Mouse (Mus musculus): ENCODE results near the gene Skida1. TPM values are rescaled to one million over a fixed set of nuclear protein-coding genes. Genes with fewer than 3 reads are reported as not detected.
A peak's percentile ranks its signal among the peaks of the same experiment; 100 is the strongest.

The Skida1 gene
- polyA plus RNA-seq, 1 experiment from 2014 or later, result 9.4 TPM

GRCm38 (mm10) chr2:18046186-18046585 lies 2.7 kb downstream of the Skida1 start:
- 2% methylated on average over 4 of the region's 4 CpGs for WGBS
- Histone ChIP-seq H3K9me3 (ENCODE audit: control insufficient read depth, low read length) (no peaks in the 10 kb centered on the region), H3K4me1 (ENCODE audit: control insufficient read depth, insufficient read depth, low read length) (peaks cover 44% of the 10 kb centered on the region), H3K9ac (replicated peaks; ENCODE audit: low read length) (peak overlapping the region; percentile 100), H3K4me3 (replicated peaks; ENCODE audit: low read depth, low read length) (peak overlapping the region; percentile 95), H3K36me3 (ENCODE audit: control insufficient read depth, insufficient read depth, low read length) (no peaks in the 10 kb centered on the region), H3K27ac (replicated peaks; ENCODE audit: low read depth, low read length) (peak overlapping the region; percentile 100), H3K4me2 (ENCODE audit: low read length) (peak overlapping the region; percentile 95), H3K27me3 (ENCODE audit: control insufficient read depth, insufficient read depth, low read length) (no peaks in the 10 kb centered on the region)
- no peak for ATAC-seq (ENCODE audit: low FRiP score, low TSS enrichment)
- DNase-seq, result no peak

- DNase-seq (peak; percentile 63), ATAC-seq (ENCODE audit: low FRiP score, low TSS enrichment) (no peak)
- no peaks in the 10 kb centered on the region for H3K9me3 ChIP-seq (ENCODE audit: control insufficient read depth, low read length)
- H3K4me2 ChIP-seq (ENCODE audit: low read length), result peak overlapping the region; percentile 95
- H3K36me3 ChIP-seq (ENCODE audit: control insufficient read depth, insufficient read depth, low read length), result no peaks in the 10 kb centered on the region
- 2% methylated on average over 6 of the region's 6 CpGs for WGBS
- peaks cover 46% of the 10 kb centered on the region for H3K4me1 ChIP-seq (ENCODE audit: control insufficient read depth, insufficient read depth, low read length)
- H3K27ac ChIP-seq (replicated peaks; ENCODE audit: low read depth, low read length), result peak overlapping the region; percentile 100
- H3K4me3 ChIP-seq (replicated peaks; ENCODE audit: low read depth, low read length), result peak overlapping the region; percentile 95
- no peaks in the 10 kb centered on the region for H3K27me3 ChIP-seq (ENCODE audit: control insufficient read depth, insufficient read depth, low read length)
- peak overlapping the region; percentile 100 for H3K9ac ChIP-seq (replicated peaks; ENCODE audit: low read length)
These were observed 3.1 kb downstream of the Skida1 start for GRCm38 (mm10) chr2:18045781-18046181.

GRCm38 (mm10) chr2:18045143-18045780 lies 3.6 kb downstream of the Skida1 start:
- DNase-seq (peak; percentile 52), ATAC-seq (ENCODE audit: low FRiP score, low TSS enrichment) (no peak)
- WGBS, result under 1% methylated on average over 7 of the region's 7 CpGs
- Histone ChIP-seq H3K4me2 (ENCODE audit: low read length) (peak overlapping the region; percentile 95), H3K9me3 (ENCODE audit: control insufficient read depth, low read length) (no peaks in the 10 kb centered on the region), H3K4me3 (replicated peaks; ENCODE audit: low read depth, low read length) (peak overlapping the region; percentile 95), H3K36me3 (ENCODE audit: control insufficient read depth, insufficient read depth, low read length) (no peaks in the 10 kb centered on the region), H3K9ac (replicated peaks; ENCODE audit: low read length) (peak overlapping the region; percentile 100), H3K4me1 (ENCODE audit: control insufficient read depth, insufficient read depth, low read length) (peaks cover 51% of the 10 kb centered on the region), H3K27me3 (ENCODE audit: control insufficient read depth, insufficient read depth, low read length) (no peaks in the 10 kb centered on the region), H3K27ac (replicated peaks; ENCODE audit: low read depth, low read length) (peak overlapping the region; percentile 100)

- Histone ChIP-seq H3K9me3 (ENCODE audit: control insufficient read depth, low read length) (no peaks in the 10 kb centered on the region), H3K36me3 (ENCODE audit: control insufficient read depth, insufficient read depth, low read length) (no peaks in the 10 kb centered on the region), H3K4me3 (replicated peaks; ENCODE audit: low read depth, low read length) (peak overlapping the region; percentile 95), H3K27ac (replicated peaks; ENCODE audit: low read depth, low read length) (peak overlapping the region; percentile 86), H3K4me1 (ENCODE audit: control insufficient read depth, insufficient read depth, low read length) (peaks cover 60% of the 10 kb centered on the region), H3K9ac (replicated peaks; ENCODE audit: low read length) (peak overlapping the region; percentile 84), H3K27me3 (ENCODE audit: control insufficient read depth, insufficient read depth, low read length) (no peaks in the 10 kb centered on the region), H3K4me2 (ENCODE audit: low read length) (peak overlapping the region; percentile 95)
- 2% methylated on average over 14 of the region's 14 CpGs for WGBS
- DNase-seq, result peak; percentile 79
- peak; percentile 72 for ATAC-seq (ENCODE audit: low FRiP score, low TSS enrichment)
These were observed 7.5 kb downstream of the Skida1 start for GRCm38 (mm10) chr2:18041199-18041885.

GRCm38 (mm10) chr2:18040347-18041160 lies 8.3 kb downstream of the Skida1 start:
- 3% methylated on average over 27 of the region's 27 CpGs for WGBS
- H3K36me3 ChIP-seq (ENCODE audit: control insufficient read depth, insufficient read depth, low read length), result no peaks in the 10 kb centered on the region
- H3K9me3 ChIP-seq (ENCODE audit: control insufficient read depth, low read length), result no peaks in the 10 kb centered on the region
- DNase-seq (peak; percentile 69), ATAC-seq (ENCODE audit: low FRiP score, low TSS enrichment) (peak; percentile 35)
- H3K4me3 ChIP-seq (replicated peaks; ENCODE audit: low read depth, low read length), result peak overlapping the region; percentile 95
- H3K4me1 ChIP-seq (ENCODE audit: control insufficient read depth, insufficient read depth, low read length), result peaks cover 62% of the 10 kb centered on the region
- peak overlapping the region; percentile 95 for H3K4me2 ChIP-seq (ENCODE audit: low read length)
- peak overlapping the region; percentile 84 for H3K9ac ChIP-seq (replicated peaks; ENCODE audit: low read length)
- peak overlapping the region; percentile 86 for H3K27ac ChIP-seq (replicated peaks; ENCODE audit: low read depth, low read length)
- no peaks in the 10 kb centered on the region for H3K27me3 ChIP-seq (ENCODE audit: control insufficient read depth, insufficient read depth, low read length)

GRCm38 (mm10) chr2:18039566-18040290 lies 9.1 kb downstream of the Skida1 start:
- 3% methylated on average over 46 of the region's 46 CpGs for whole genome bisulfite sequencing
- no peaks in the 10 kb centered on the region for H3K27me3 ChIP-seq (ENCODE audit: control insufficient read depth, insufficient read depth, low read length)
- H3K9ac ChIP-seq (replicated peaks; ENCODE audit: low read length), result peak overlapping the region; percentile 84
- peak overlapping the region; percentile 86 for H3K27ac ChIP-seq (replicated peaks; ENCODE audit: low read depth, low read length)
- peak overlapping the region; percentile 95 for H3K4me2 ChIP-seq (ENCODE audit: low read length)
- H3K4me3 ChIP-seq (replicated peaks; ENCODE audit: low read depth, low read length), result peak overlapping the region; percentile 95
- ATAC-seq (ENCODE audit: low FRiP score, low TSS enrichment) (peak; percentile 68), DNase-seq (peak; percentile 83)
- peaks cover 68% of the 10 kb centered on the region for H3K4me1 ChIP-seq (ENCODE audit: control insufficient read depth, insufficient read depth, low read length)
- H3K36me3 ChIP-seq (ENCODE audit: control insufficient read depth, insufficient read depth, low read length), result no peaks in the 10 kb centered on the region
- no peaks in the 10 kb centered on the region for H3K9me3 ChIP-seq (ENCODE audit: control insufficient read depth, low read length)

- peak overlapping the region; percentile 95 for H3K4me3 ChIP-seq (replicated peaks; ENCODE audit: low read depth, low read length)
- DNase-seq, result peak; percentile 76
- H3K27ac ChIP-seq (replicated peaks; ENCODE audit: low read depth, low read length), result peak overlapping the region; percentile 86
- ATAC-seq (ENCODE audit: low FRiP score, low TSS enrichment), result no peak
- peak overlapping the region; percentile 84 for H3K9ac ChIP-seq (replicated peaks; ENCODE audit: low read length)
- no peaks in the 10 kb centered on the region for H3K36me3 ChIP-seq (ENCODE audit: control insufficient read depth, insufficient read depth, low read length)
- H3K4me2 ChIP-seq (ENCODE audit: low read length), result peak overlapping the region; percentile 95
- peaks cover 71% of the 10 kb centered on the region for H3K4me1 ChIP-seq (ENCODE audit: control insufficient read depth, insufficient read depth, low read length)
- 12% methylated on average over 10 of the region's 10 CpGs for WGBS
- H3K9me3 ChIP-seq (ENCODE audit: control insufficient read depth, low read length), result no peaks in the 10 kb centered on the region
- no peaks in the 10 kb centered on the region for H3K27me3 ChIP-seq (ENCODE audit: control insufficient read depth, insufficient read depth, low read length)
These were observed 9.9 kb downstream of the Skida1 start for GRCm38 (mm10) chr2:18038895-18039371.

GRCm38 (mm10) chr2:18038141-18038752 lies 10.6 kb downstream of the Skida1 start:
- Histone ChIP-seq H3K4me1 (ENCODE audit: control insufficient read depth, insufficient read depth, low read length) (peaks cover 72% of the 10 kb centered on the region), H3K4me2 (ENCODE audit: low read length) (peak overlapping the region; percentile 95)

More at GRCm38 (mm10) chr2:18038141-18038752, 10.6 kb downstream of the Skida1 start:
- WGBS, result 35% methylated on average over 3 of the region's 3 CpGs
- Histone ChIP-seq H3K27me3 (ENCODE audit: control insufficient read depth, insufficient read depth, low read length) (no peaks in the 10 kb centered on the region), H3K4me3 (replicated peaks; ENCODE audit: low read depth, low read length) (no peak overlapping the region), H3K36me3 (ENCODE audit: control insufficient read depth, insufficient read depth, low read length) (no peaks in the 10 kb centered on the region), H3K9ac (replicated peaks; ENCODE audit: low read length) (no peak overlapping the region), H3K9me3 (ENCODE audit: control insufficient read depth, low read length) (no peaks in the 10 kb centered on the region), H3K27ac (replicated peaks; ENCODE audit: low read depth, low read length) (no peak overlapping the region)
- ATAC-seq (ENCODE audit: low FRiP score, low TSS enrichment) (no peak), DNase-seq (peak; percentile 31)

All from midbrain, embryonic 14.5 days (tissue).